Mouse (Mus musculus) cerebellum, adult 2 months (tissue): Measurements from ENCODE around the gene Clic4.

ENCODE experiments used
- CTCF ChIP-seq: fragments of 200-500 bp; IDR thresholded peaks from 2 replicates; pipeline ENCODE4 v1.5.1; 2011; ENCODE audit warnings: low read depth, mild to moderate bottlenecking, control low read depth, low read length, moderate library complexity, borderline replicate concordance; ENCODE audit not compliant: insufficient read depth
- POLR2A ChIP-seq: fragments of 200-500 bp; IDR thresholded peaks from 2 replicates; pipeline ENCODE4 v1.6.1; 2011; ENCODE audit warnings: low read length, control low read depth, borderline replicate concordance; ENCODE audit not compliant: insufficient read depth

DNA sequence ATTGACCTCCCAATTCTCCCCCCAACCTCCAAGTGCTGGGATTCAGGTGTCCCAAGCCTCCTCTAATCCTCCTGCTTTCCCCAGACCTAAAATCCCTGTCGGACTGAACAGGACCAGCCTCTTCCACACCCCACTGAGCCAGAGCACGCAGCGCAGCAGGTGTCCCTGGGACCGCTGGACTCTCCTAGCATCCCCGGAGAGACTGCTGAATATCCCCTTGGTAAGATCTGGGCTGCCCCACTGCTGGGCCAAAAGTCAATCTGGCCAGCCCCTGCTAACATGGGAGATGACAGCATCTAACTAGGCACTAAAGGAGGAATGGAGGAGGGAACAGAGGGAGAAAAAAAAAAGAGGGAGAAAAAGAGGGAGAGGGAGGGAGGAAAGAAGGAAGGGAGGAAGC is 67.4 kb downstream of the Clic4 start:
- TF ChIP-seq CTCF (no peak), POLR2A (no peak)
